Mouse (Mus musculus) MEL (cell line): Measurements from ENCODE around the gene Pkd1. TPM values are rescaled to one million over a fixed set of nuclear protein-coding genes. Genes with fewer than 3 reads are reported as not detected.
A peak's percentile ranks its signal among the peaks of the same experiment; 100 is the strongest.

Source experiments
- DNase-seq: peaks from one replicate; pipeline ENCODE4 v3.0.0; 2011; ENCODE audit warnings: low read depth, low spot score
- H3K27ac ChIP-seq: 2 replicates; pipeline ENCODE4 v1.5.1; 2012; ENCODE audit warnings: low read depth, mild to moderate bottlenecking, control low read depth, low read length, moderate library complexity; ENCODE audit not compliant: control insufficient read depth
- H3K27me3 ChIP-seq, 2 experiments: fragments of 150-350 bp in 1 of 2; sonication (generic) in 1 of 2; 2 replicates each; pipeline ENCODE4 v1.6.1; 2012; ENCODE audit warnings: low read length in 2 of 2, mild to moderate bottlenecking in 2 of 2, improper control_type of control experiment in 1 of 2, moderate library complexity in 1 of 2; ENCODE audit not compliant: insufficient read depth in 2 of 2, control insufficient read depth in 1 of 2
- H3K36me3 ChIP-seq, 2 experiments: 2 replicates each; pipeline ENCODE4 v1.6.1; 2012 to 2014; ENCODE audit warnings: low read length in 2 of 2, improper control_type of control experiment in 1 of 2, inconsistent platforms in 1 of 2, mild to moderate bottlenecking in 1 of 2; ENCODE audit not compliant: insufficient read depth in 2 of 2, control insufficient read depth in 1 of 2
- H3K4me1 ChIP-seq, 2 experiments: fragments of 150-350 bp in 1 of 2; sonication (generic) in 1 of 2; 2 replicates each; pipeline ENCODE4 v1.6.1; 2012; ENCODE audit warnings: low read length in 2 of 2, improper control_type of control experiment in 1 of 2, mild to moderate bottlenecking in 1 of 2; ENCODE audit not compliant: insufficient read depth in 2 of 2, control insufficient read depth in 1 of 2
- H3K4me3 ChIP-seq, 2 experiments: fragments of 150-350 bp in 1 of 2; sonication (generic) in 1 of 2; 2 replicates each; pipeline ENCODE4 v1.5.1; 2012; ENCODE audit warnings: low read depth in 2 of 2, low read length in 2 of 2, mild to moderate bottlenecking in 2 of 2, moderate library complexity in 2 of 2, control low read depth in 1 of 2, improper control_type of control experiment in 1 of 2; ENCODE audit not compliant: control insufficient read depth in 1 of 2, insufficient read depth in 1 of 2
- H3K79me2 ChIP-seq: 2 replicates; pipeline ENCODE4 v1.6.1; 2012; ENCODE audit warnings: mild to moderate bottlenecking, low read length, moderate library complexity; ENCODE audit not compliant: control insufficient read depth, poor library complexity, insufficient read depth
- H3K9ac ChIP-seq: 2 replicates; pipeline ENCODE4 v1.6.1; 2012; ENCODE audit warnings: low read depth, mild to moderate bottlenecking, control low read depth, low read length, moderate library complexity; ENCODE audit not compliant: control insufficient read depth, poor library complexity, severe bottlenecking
- H3K9me3 ChIP-seq: fragments of 150-350 bp; sonication (generic); replicated peaks from 2 replicates; pipeline ENCODE4 v1.6.1; 2012; ENCODE audit warnings: mild to moderate bottlenecking, low read length, improper control_type of control experiment, moderate library complexity; ENCODE audit not compliant: insufficient read depth
- ELF1 ChIP-seq: IDR thresholded peaks from 2 replicates; pipeline ENCODE4 v1.6.1; 2014; ENCODE audit warnings: low read depth, mild to moderate bottlenecking, inconsistent platforms, low read length, improper control_type of control experiment, moderate library complexity
- ETS1 ChIP-seq: IDR thresholded peaks from 2 replicates; pipeline ENCODE4 v1.6.1; 2012; ENCODE audit warnings: low read depth, mild to moderate bottlenecking, inconsistent platforms, low read length, improper control_type of control experiment, moderate library complexity
- GATA1 ChIP-seq: IDR thresholded peaks from 2 replicates; pipeline ENCODE4 v1.6.1; 2011; ENCODE audit warnings: low read depth, low read length, improper control_type of control experiment
- HCFC1 ChIP-seq: IDR thresholded peaks from 2 replicates; pipeline ENCODE4 v1.6.1; 2012; ENCODE audit warnings: low read depth, mild to moderate bottlenecking, inconsistent platforms, low read length, improper control_type of control experiment, moderate library complexity
- MAFK ChIP-seq: IDR thresholded peaks from 2 replicates; pipeline ENCODE4 v1.6.1; 2011; ENCODE audit warnings: low read depth, mild to moderate bottlenecking, low read length, improper control_type of control experiment, borderline replicate concordance
- MAX ChIP-seq: IDR thresholded peaks from 2 replicates; pipeline ENCODE4 v1.6.1; 2011; ENCODE audit warnings: low read length, improper control_type of control experiment
- MAZ ChIP-seq: IDR thresholded peaks from 2 replicates; pipeline ENCODE4 v1.6.1; 2012; ENCODE audit warnings: low read depth, mild to moderate bottlenecking, inconsistent platforms, low read length, improper control_type of control experiment
- MXI1 ChIP-seq: IDR thresholded peaks from 2 replicates; pipeline ENCODE4 v1.6.1; 2011; ENCODE audit warnings: mild to moderate bottlenecking, low read depth, low read length, improper control_type of control experiment
- NELFE ChIP-seq: IDR thresholded peaks from 2 replicates; pipeline ENCODE4 v1.6.1; 2011; ENCODE audit warnings: low read depth, low read length, improper control_type of control experiment
- POLR2A ChIP-seq, 2 experiments: IDR thresholded peaks; 2 replicates each; pipeline ENCODE4 v1.6.1; 2011 to 2012; ENCODE audit warnings: low read length in 2 of 2, mild to moderate bottlenecking in 2 of 2, control low read depth in 1 of 2, improper control_type of control experiment in 1 of 2, low read depth in 1 of 2, moderate library complexity in 1 of 2; ENCODE audit not compliant: control insufficient read depth in 1 of 2, insufficient read depth in 1 of 2, poor library complexity in 1 of 2
- RAD21 ChIP-seq: IDR thresholded peaks from 2 replicates; pipeline ENCODE4 v1.6.1; 2011; ENCODE audit warnings: mild to moderate bottlenecking, low read depth, low read length, improper control_type of control experiment
- SIN3A ChIP-seq: IDR thresholded peaks from 2 replicates; pipeline ENCODE4 v1.6.1; 2012; ENCODE audit warnings: low read length, improper control_type of control experiment, inconsistent platforms
- TBP ChIP-seq: IDR thresholded peaks from 2 replicates; pipeline ENCODE4 v1.8.0; 2011; ENCODE audit warnings: low read depth, low read length, improper control_type of control experiment
- TCF12 ChIP-seq: IDR thresholded peaks from 2 replicates; pipeline ENCODE4 v1.6.1; 2014; ENCODE audit warnings: low read depth, mild to moderate bottlenecking, inconsistent platforms, low read length, improper control_type of control experiment, moderate library complexity
- USF1 ChIP-seq: IDR thresholded peaks from 2 replicates; pipeline ENCODE4 v1.6.1; 2014; ENCODE audit warnings: low read depth, mild to moderate bottlenecking, inconsistent platforms, low read length, improper control_type of control experiment, moderate library complexity
- polyA plus RNA-seq, 2 experiments: library from polyadenylated mRNA; stranded (reverse) in 1 of 2; unstranded in 1 of 2; fragments of >175 nt in 1 of 2; fragments of >200 nt in 1 of 2; gene quantifications; 2 replicates each; pipeline versions ENCODE4 v1.2.1 to v1.2.4; 2012; ENCODE audit warnings: low replicate concordance in 2 of 2, low read depth in 1 of 2; ENCODE audit not compliant: insufficient read length in 2 of 2, insufficient read depth in 1 of 2, missing spikeins in 1 of 2
- total RNA-seq: library from RNA; depleted of rRNA; stranded (reverse); fragments of 300-350 nt; gene quantifications from 2 replicates; pipeline ENCODE4 v1.2.3, GENCODE M21; 2012

Gene Pkd1
- total and polyA plus RNA-seq, 3 experiments: 10.6 to 10.7 TPM; not detected in 1

GRCm38 (mm10) chr17:24548435-24548834 lies 1.2 kb upstream of the Pkd1 start:
- H3K9ac ChIP-seq: peak overlapping the region; percentile 70
- no peaks in the 10 kb centered on the region for H3K27me3 ChIP-seq
- H3K36me3 ChIP-seq: peaks cover 0 to 8% of the 10 kb centered on the region in 2 experiments; a peak in 1 of 4 replicates
- H3K27ac ChIP-seq: peak overlapping the region; percentile 69
- H3K4me1 ChIP-seq: peaks cover 2 to 7% of the 10 kb centered on the region in 2 experiments; a peak in 3 of 4 replicates
- peaks cover 7% of the 10 kb centered on the region for H3K79me2 ChIP-seq
- no peaks in the 10 kb centered on the region for H3K9me3 ChIP-seq
- peak; percentile 91 for DNase-seq
- TF ChIP-seq POLR2A (IDR thresholded peaks at IDR 0.05; ENCODE audit: control insufficient read depth in 1 of 2, insufficient read depth in 1 of 2, low read depth in 1 of 2, low read length in 2 of 2, poor library complexity in 1 of 2) (peak in 1 of 2 experiments; percentile 78; a peak in 2 of 4 replicates), RAD21 (no peak), HCFC1 (peak; percentile 34; the same call in 1 of the 2 replicates), ETS1 (no peak), USF1 (no peak), NELFE (peak; percentile 73), ELF1 (peak; percentile 69; the same call in 1 of the 2 replicates), TBP (peak; percentile 77), MAX (peak; percentile 50; the same call in 1 of the 2 replicates), MXI1 (peak; percentile 66), TCF12 (0 out of 2 replicates have a peak, but pooled peaks have one; percentile 11), MAZ (0 out of 2 replicates have a peak, but pooled peaks have one; percentile 33), GATA1 (no peak), SIN3A (peak; percentile 66; the same call in 1 of the 2 replicates)
- H3K4me3 ChIP-seq: peak overlapping the region; percentile 79 to 86

DNA sequence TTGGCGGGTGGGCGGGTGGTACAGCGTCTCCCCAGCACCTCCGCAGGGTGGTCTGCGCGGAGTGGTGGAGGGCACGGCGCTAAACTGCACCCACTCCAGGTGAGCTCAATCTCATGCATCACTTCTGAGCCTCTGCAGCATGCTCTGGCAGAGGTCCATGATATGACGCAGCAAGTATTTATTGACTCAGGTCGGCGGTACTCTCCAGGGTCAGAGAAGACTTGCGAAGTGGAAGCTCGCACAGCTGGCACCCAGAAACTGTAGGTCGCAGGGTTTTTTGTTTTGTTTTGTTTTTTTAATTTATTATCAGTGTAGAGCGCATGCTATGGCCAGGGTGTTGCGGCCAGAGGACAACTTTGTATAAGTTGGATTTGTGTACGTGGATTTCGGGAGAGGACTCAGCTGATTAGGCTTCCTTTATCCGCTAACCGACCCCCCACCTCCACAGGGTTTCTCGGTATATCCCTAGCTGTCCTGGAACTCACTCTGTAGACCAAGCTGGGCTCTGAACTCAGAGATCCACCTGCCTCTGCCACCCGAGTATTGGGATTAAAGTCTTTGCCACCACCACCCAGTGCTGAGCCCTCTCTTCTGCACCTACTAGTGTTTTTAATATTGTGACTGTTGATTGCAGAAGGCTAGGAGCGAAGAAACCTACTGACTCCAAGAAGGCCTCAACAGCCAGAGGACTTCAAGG lies 565 bp upstream of the Pkd1 start:
- Histone ChIP-seq H3K4me3 (peak overlapping the region; percentile 79 to 86), H3K27me3 (no peaks in the 10 kb centered on the region), H3K36me3 (peaks cover 0 to 8% of the 10 kb centered on the region in 2 experiments; a peak in 1 of 4 replicates), H3K79me2 (peaks cover 7% of the 10 kb centered on the region), H3K27ac (peak overlapping the region; percentile 69), H3K9ac (peak overlapping the region; percentile 70), H3K4me1 (peaks cover 2 to 7% of the 10 kb centered on the region in 2 experiments; a peak in 3 of 4 replicates), H3K9me3 (no peaks in the 10 kb centered on the region)
- TF ChIP-seq ETS1 (0 out of 2 replicates have a peak, but pooled peaks have one; percentile 21), MAZ (0 out of 2 replicates have a peak, but pooled peaks have one; percentile 1), MAFK (no peak)
- DNase-seq: peak; percentile 89
